16 mouse cellular contexts compared by ENCODE assay signal in genomic region chr7:16019256-16020094, GRCm38 (mm10). TPM values are rescaled to one million over a fixed set of nuclear protein-coding genes. Genes with fewer than 3 reads are reported as not detected.
A peak's percentile ranks its signal among the peaks of the same experiment; 100 is the strongest.
DNase-seq lines count a peak whose midpoint lies in the region; ATAC-seq and TF ChIP-seq lines count a peak whose summit lies in the region.
"Had no signal": no experiment of that assay in that cellular context is flagged by ENCODE, and none has a peak within 500 bp of the region (broad histone marks: within the 10 kb centered on the region; RNA-seq: fewer than 3 reads in every experiment).

No protein-coding gene starts in this region.

- intact Hi-C loops in gastrocnemius, adult 2 months (cut with DNase I) = loop anchor here (5.0 kb wide), 1 partner anchor 37 kb away; no protein-coding TSS in a partner anchor

- peak overlapping the region; percentile 84 for H3K27ac ChIP-seq in gastrocnemius, adult 2 months
- peak overlapping the region; percentile 56 for H3K27ac ChIP-seq in liver, adult 2 months (replicated peaks; ENCODE audit: insufficient read depth, low read depth, low read length)
- peak overlapping the region; percentile 95 for H3K27ac ChIP-seq in bone marrow macrophage, adult 2 months (ENCODE audit: insufficient read depth, low read depth, low read length)
- H3K27ac ChIP-seq: limb, embryonic 15.5 days had no signal

- H3K4me3 ChIP-seq in gastrocnemius, adult 2 months = no peak overlapping the region; the same call in 1 of the 2 replicates
- H3K4me3 ChIP-seq in liver, adult 2 months (ENCODE audit: insufficient read depth, low read depth, low read length) = no peak overlapping the region
- peak overlapping the region; percentile 23 for H3K4me3 ChIP-seq in bone marrow macrophage, adult 2 months (ENCODE audit: insufficient read depth, low read length)
- H3K4me3 ChIP-seq: limb, embryonic 15.5 days; stomach, embryonic 15.5 days had no signal

- H3K36me3 ChIP-seq in liver, adult 2 months (ENCODE audit: control insufficient read depth, insufficient read depth, low read length) = no peaks in the 10 kb centered on the region
- H3K36me3 ChIP-seq: limb, embryonic 15.5 days; stomach, embryonic 15.5 days had no signal

- WGBS in liver, adult 2 months = 36% methylated on average over 5 of the region's 5 CpGs

- TF ChIP-seq POLR2A in liver, adult 2 months (IDR thresholded peaks at IDR 0.05; ENCODE audit: extremely low read depth, insufficient read depth, low read length) = no peak
- no peak for TF ChIP-seq POLR2A in bone marrow macrophage, adult 2 months (IDR thresholded peaks at IDR 0.05; ENCODE audit: borderline replicate concordance, low read depth, low read length)

- peaks cover 52% of the 10 kb centered on the region for H3K4me1 ChIP-seq in liver, adult 2 months (ENCODE audit: control insufficient read depth, insufficient read depth, low read length)
- peaks cover 64% of the 10 kb centered on the region for H3K4me1 ChIP-seq in bone marrow macrophage, adult 2 months (ENCODE audit: control insufficient read depth, insufficient read depth, low read length)

- peak; percentile 65 for DNase-seq in gastrocnemius, adult 2 months
- DNase-seq in gastrocnemius, adult 18-20 months (ENCODE audit: low spot score) = no peak
- peak; percentile 78 for DNase-seq in liver, adult 2 months (ENCODE audit: extremely low read depth, low read depth, low spot score)
- no peak for DNase-seq in liver
- DNase-seq in layer of hippocampus, adult 8-10 months (ENCODE audit: low spot score in 2 of 2) = no peak
- DNase-seq in cerebellum, adult 9-11 months = no peak
- DNase-seq: cerebellum, postnatal 36 days; kidney, adult 18-20 months; layer of hippocampus, postnatal 36 days; midbrain, embryonic 14.5 days; right cerebral cortex, postnatal 14 days had no signal

- ATAC-seq in megakaryocyte-erythroid progenitor cell, adult 5-6 weeks (replicated peaks; ENCODE audit: low FRiP score, low TSS enrichment, poor library complexity, severe bottlenecking) = 0 out of 2 replicates have a peak, but pooled peaks have one; percentile 31

- H3K9ac ChIP-seq in liver, adult 2 months (ENCODE audit: low read depth, low read length) = no peak overlapping the region
- H3K9ac ChIP-seq: limb, embryonic 15.5 days; stomach, embryonic 15.5 days had no signal

- H3K27me3 ChIP-seq in liver, adult 2 months (ENCODE audit: control insufficient read depth, insufficient read depth, low read length) = no peaks in the 10 kb centered on the region
- H3K27me3 ChIP-seq: limb, embryonic 15.5 days; stomach, embryonic 15.5 days had no signal

- H3K79me2 ChIP-seq in liver, adult 2 months (ENCODE audit: control insufficient read depth, insufficient read depth, low read length) = peaks cover 28% of the 10 kb centered on the region; the same call in 1 of the 2 replicates

- no peak for TF ChIP-seq CTCF in gastrocnemius, adult 2 months (IDR thresholded peaks at IDR 0.05)
- no peak for TF ChIP-seq CTCF in liver, adult 2 months (IDR thresholded peaks at IDR 0.05; ENCODE audit: low read depth, low read length)
- no peak for TF ChIP-seq CTCF in bone marrow macrophage, adult 2 months (IDR thresholded peaks at IDR 0.05; ENCODE audit: low read depth, low read length)

RNA-seq across cellular contexts. Expression of gene Bicra, which starts 28.2 kb away (rescaled TPM):
- 1 to 10 TPM; 6.8 to 7.1 TPM for total RNA-seq in gastrocnemius, adult 2 months (2021)
- 1 to 10 TPM; 5.5 to 6.6 TPM for total RNA-seq in gastrocnemius, adult 18-20 months (2021)
- total RNA-seq in liver, adult 2 months (2014; rRNA removed) = 0.55 and 0.87 TPM in 2 replicates
- 3.6 and 4.6 TPM in 2 replicates for polyA plus RNA-seq in liver, adult 2 months (2012; rRNA removed)
- polyA plus RNA-seq in bone marrow macrophage, adult 2 months (2012; ENCODE audit: insufficient read depth, insufficient read length, missing spikeins) = 22.1 and 35.5 TPM in 2 replicates
- 12.6 and 21.3 TPM in 2 replicates for total RNA-seq in megakaryocyte-erythroid progenitor cell, adult 5-6 weeks (2014; fragmentation: Nextera tagmentation)
- 0.15 and 1.8 TPM in 2 replicates for total RNA-seq in megakaryocyte-erythroid progenitor cell, adult 5-6 weeks (2017)
- 10 to 100 TPM; 15.4 to 20.0 (median 17.2) TPM for total RNA-seq in layer of hippocampus, adult 8-10 months (2022)

RNA-seq across cellular contexts. Expression of gene Zfp541, which starts 42.1 kb away (rescaled TPM):
- not detected for total RNA-seq in gastrocnemius, adult 2 months (2021)
- total RNA-seq in gastrocnemius, adult 18-20 months (2021) = not detected
- total RNA-seq in liver, adult 2 months (2014; rRNA removed) = not detected in 2 replicates
- polyA plus RNA-seq in liver, adult 2 months (2012; rRNA removed) = 0.02 TPM in 1 of 2 replicates, not detected in the other
- polyA plus RNA-seq in bone marrow macrophage, adult 2 months (2012; ENCODE audit: insufficient read depth, insufficient read length, missing spikeins) = 0.20 and 0.48 TPM in 2 replicates
- not detected in 2 replicates for total RNA-seq in megakaryocyte-erythroid progenitor cell, adult 5-6 weeks (2014; fragmentation: Nextera tagmentation)
- not detected in 2 replicates for total RNA-seq in megakaryocyte-erythroid progenitor cell, adult 5-6 weeks (2017)
- total RNA-seq in layer of hippocampus, adult 8-10 months (2022) = under 1 TPM; 0.67 to 0.98 (median 0.84) TPM
- polyA plus RNA-seq: heart, embryonic 16.5 days; limb, embryonic 15.5 days had no signal

RNA-seq across cellular contexts. Expression of gene Ehd2, which starts 52.1 kb away (rescaled TPM):
- 10 to 100 TPM; 31.4 to 38.7 TPM for total RNA-seq in gastrocnemius, adult 2 months (2021)
- 10 to 100 TPM; 24.9 to 37.4 TPM for total RNA-seq in gastrocnemius, adult 18-20 months (2021)
- total RNA-seq in liver, adult 2 months (2014; rRNA removed) = 1.0 and 1.4 TPM in 2 replicates
- polyA plus RNA-seq in liver, adult 2 months (2012; rRNA removed) = 1.6 and 1.7 TPM in 2 replicates
- polyA plus RNA-seq in bone marrow macrophage, adult 2 months (2012; ENCODE audit: insufficient read depth, insufficient read length, missing spikeins) = 0.52 and 1.2 TPM in 2 replicates
- total RNA-seq in megakaryocyte-erythroid progenitor cell, adult 5-6 weeks (2014; fragmentation: Nextera tagmentation) = 2.7 and 3.3 TPM in 2 replicates
- 1.4 and 1.5 TPM in 2 replicates for total RNA-seq in megakaryocyte-erythroid progenitor cell, adult 5-6 weeks (2017)
- 10 to 100 TPM in 1 of 4 experiments, 1 to 10 TPM in 3; 6.3 to 10.3 (median 8.7) TPM for total RNA-seq in layer of hippocampus, adult 8-10 months (2022)

Comparison
In these comparisons a context has a peak if more than half of its experiments do, and no peak if none do; other contexts are left out.
1. DNase-seq: peak in gastrocnemius, adult 2 months (single experiment) and liver, adult 2 months (single experiment); none in gastrocnemius, adult 18-20 months (single experiment), liver (single experiment), layer of hippocampus, adult 8-10 months (0 of 2) and cerebellum, adult 9-11 months (single experiment).
2. Peak in every context shown above with its lines, with median percentiles within 50 percentile points of each other: H3K27ac ChIP-seq.